Mouse (Mus musculus): Measurements from ENCODE around the gene Rps3. TPM values are rescaled to one million over a fixed set of nuclear protein-coding genes. Genes with fewer than 3 reads are reported as not detected.
A peak's percentile ranks its signal among the peaks of the same experiment; 100 is the strongest.

Gene Rps3
- polyA plus RNA-seq, 1 experiment from 2014 or later, result 405 TPM

- no peaks in the 10 kb centered on the region for H3K4me1 ChIP-seq (ENCODE audit: control insufficient read depth, insufficient read depth, low read length)
- WGBS, result 72% methylated on average over 5 of the region's 5 CpGs
- H3K27ac ChIP-seq (ENCODE audit: low read length), result no peak overlapping the region
- ATAC-seq, result no peak
- 0 out of 2 replicates have a peak overlapping the region, but pooled peaks have one; percentile 11 for H3K9ac ChIP-seq (ENCODE audit: low read depth, low read length)
- no peaks in the 10 kb centered on the region for H3K9me3 ChIP-seq (replicated peaks; ENCODE audit: control insufficient read depth, low read length, poor library complexity, severe bottlenecking)
- peaks cover 2% of the 10 kb centered on the region; the same call in 1 of the 2 replicates for H3K36me3 ChIP-seq (ENCODE audit: control insufficient read depth, insufficient read depth, low read length)
- H3K4me2 ChIP-seq (ENCODE audit: low read length), result no peak overlapping the region
- H3K4me3 ChIP-seq (ENCODE audit: low read depth, low read length), result no peak overlapping the region
- no peaks in the 10 kb centered on the region for H3K27me3 ChIP-seq (ENCODE audit: control insufficient read depth, insufficient read depth, low read depth, low read length)
These were observed 40.4 kb downstream of the Rps3 start for GRCm38 (mm10) chr7:99443164-99443563.

- no peak for ATAC-seq
- no peaks in the 10 kb centered on the region for H3K27me3 ChIP-seq (ENCODE audit: control insufficient read depth, insufficient read depth, low read depth, low read length)
- no peak overlapping the region for H3K27ac ChIP-seq (ENCODE audit: low read length)
- no peaks in the 10 kb centered on the region for H3K4me1 ChIP-seq (ENCODE audit: control insufficient read depth, insufficient read depth, low read length)
- WGBS, result 31% methylated on average over 6 of the region's 6 CpGs
- no peak overlapping the region for H3K9ac ChIP-seq (ENCODE audit: low read depth, low read length)
- peaks cover 2% of the 10 kb centered on the region; the same call in 1 of the 2 replicates for H3K36me3 ChIP-seq (ENCODE audit: control insufficient read depth, insufficient read depth, low read length)
- no peak overlapping the region for H3K4me3 ChIP-seq (ENCODE audit: low read depth, low read length)
- H3K4me2 ChIP-seq (ENCODE audit: low read length), result no peak overlapping the region
- no peaks in the 10 kb centered on the region for H3K9me3 ChIP-seq (replicated peaks; ENCODE audit: control insufficient read depth, low read length, poor library complexity, severe bottlenecking)
These were observed 41.9 kb downstream of the Rps3 start for GRCm38 (mm10) chr7:99441534-99442072.

GRCm38 (mm10) chr7:99438881-99439280, 44.7 kb downstream of the Rps3 start:
- Histone ChIP-seq H3K9me3 (replicated peaks; ENCODE audit: control insufficient read depth, low read length, poor library complexity, severe bottlenecking) (no peaks in the 10 kb centered on the region), H3K9ac (ENCODE audit: low read depth, low read length) (no peak overlapping the region), H3K4me3 (ENCODE audit: low read depth, low read length) (no peak overlapping the region), H3K27ac (ENCODE audit: low read length) (no peak overlapping the region), H3K27me3 (ENCODE audit: control insufficient read depth, insufficient read depth, low read depth, low read length) (no peaks in the 10 kb centered on the region), H3K4me1 (ENCODE audit: control insufficient read depth, insufficient read depth, low read length) (peaks cover 10% of the 10 kb centered on the region; the same call in 1 of the 2 replicates), H3K4me2 (ENCODE audit: low read length) (no peak overlapping the region), H3K36me3 (ENCODE audit: control insufficient read depth, insufficient read depth, low read length) (peaks cover 2% of the 10 kb centered on the region; the same call in 1 of the 2 replicates)
- WGBS, result 68% methylated on average over 10 of the region's 10 CpGs
- ATAC-seq, result no peak

- no peak overlapping the region for H3K4me2 ChIP-seq (ENCODE audit: low read length)
- H3K27me3 ChIP-seq (ENCODE audit: control insufficient read depth, insufficient read depth, low read depth, low read length), result no peaks in the 10 kb centered on the region
- WGBS, result 5% methylated on average over 4 of the region's 4 CpGs
- ATAC-seq, result no peak
- 0 out of 2 replicates have a peak, but pooled peaks cover 2% of the 10 kb centered on the region for H3K36me3 ChIP-seq (ENCODE audit: control insufficient read depth, insufficient read depth, low read length)
- no peaks in the 10 kb centered on the region for H3K9me3 ChIP-seq (replicated peaks; ENCODE audit: control insufficient read depth, low read length, poor library complexity, severe bottlenecking)
- no peak overlapping the region for H3K9ac ChIP-seq (ENCODE audit: low read depth, low read length)
- peaks cover 16% of the 10 kb centered on the region; the same call in 1 of the 2 replicates for H3K4me1 ChIP-seq (ENCODE audit: control insufficient read depth, insufficient read depth, low read length)
- no peak overlapping the region for H3K27ac ChIP-seq (ENCODE audit: low read length)
- H3K4me3 ChIP-seq (ENCODE audit: low read depth, low read length), result no peak overlapping the region
These were observed 47.0 kb downstream of the Rps3 start for GRCm38 (mm10) chr7:99436530-99436929.

GRCm38 (mm10) chr7:99434672-99435250, 48.8 kb downstream of the Rps3 start:
- WGBS, result 13% methylated on average over 12 of the region's 12 CpGs
- 0 out of 2 replicates have a peak, but pooled peaks have one; percentile 6 for ATAC-seq
- Histone ChIP-seq H3K4me2 (ENCODE audit: low read length) (no peak overlapping the region), H3K4me1 (ENCODE audit: control insufficient read depth, insufficient read depth, low read length) (peaks cover 18% of the 10 kb centered on the region; the same call in 1 of the 2 replicates), H3K4me3 (ENCODE audit: low read depth, low read length) (no peak overlapping the region), H3K27ac (ENCODE audit: low read length) (peak overlapping the region; percentile 39; the same call in 1 of the 2 replicates), H3K9me3 (replicated peaks; ENCODE audit: control insufficient read depth, low read length, poor library complexity, severe bottlenecking) (no peaks in the 10 kb centered on the region), H3K27me3 (ENCODE audit: control insufficient read depth, insufficient read depth, low read depth, low read length) (no peaks in the 10 kb centered on the region), H3K36me3 (ENCODE audit: control insufficient read depth, insufficient read depth, low read length) (no peaks in the 10 kb centered on the region), H3K9ac (ENCODE audit: low read depth, low read length) (0 out of 2 replicates have a peak overlapping the region, but pooled peaks have one; percentile 20)

GRCm38 (mm10) chr7:99432863-99433262, 50.7 kb downstream of the Rps3 start:
- no peak overlapping the region for H3K27ac ChIP-seq (ENCODE audit: low read length)
- no peak for ATAC-seq
- 89% methylated on average over 6 of the region's 6 CpGs for WGBS
- no peaks in the 10 kb centered on the region for H3K9me3 ChIP-seq (replicated peaks; ENCODE audit: control insufficient read depth, low read length, poor library complexity, severe bottlenecking)
- no peak overlapping the region for H3K4me3 ChIP-seq (ENCODE audit: low read depth, low read length)
- H3K36me3 ChIP-seq (ENCODE audit: control insufficient read depth, insufficient read depth, low read length), result no peaks in the 10 kb centered on the region
- no peak overlapping the region for H3K4me2 ChIP-seq (ENCODE audit: low read length)
- H3K27me3 ChIP-seq (ENCODE audit: control insufficient read depth, insufficient read depth, low read depth, low read length), result no peaks in the 10 kb centered on the region
- no peak overlapping the region; the same call in 1 of the 2 replicates for H3K9ac ChIP-seq (ENCODE audit: low read depth, low read length)
- peaks cover 25% of the 10 kb centered on the region; the same call in 1 of the 2 replicates for H3K4me1 ChIP-seq (ENCODE audit: control insufficient read depth, insufficient read depth, low read length)

GRCm38 (mm10) chr7:99432248-99432647, 51.3 kb downstream of the Rps3 start:
- H3K9ac ChIP-seq (ENCODE audit: low read depth, low read length), result peak overlapping the region; percentile 44; the same call in 1 of the 2 replicates
- no peaks in the 10 kb centered on the region for H3K9me3 ChIP-seq (replicated peaks; ENCODE audit: control insufficient read depth, low read length, poor library complexity, severe bottlenecking)
- ATAC-seq, result no peak

GRCm38 (mm10) chr7:99430246-99430645, 53.3 kb downstream of the Rps3 start:
- Histone ChIP-seq H3K27ac (ENCODE audit: low read length) (no peak overlapping the region; the same call in 1 of the 2 replicates), H3K36me3 (ENCODE audit: control insufficient read depth, insufficient read depth, low read length) (no peaks in the 10 kb centered on the region), H3K9ac (ENCODE audit: low read depth, low read length) (no peak overlapping the region), H3K4me2 (ENCODE audit: low read length) (no peak overlapping the region), H3K4me3 (ENCODE audit: low read depth, low read length) (no peak overlapping the region), H3K4me1 (ENCODE audit: control insufficient read depth, insufficient read depth, low read length) (peaks cover 25% of the 10 kb centered on the region; the same call in 1 of the 2 replicates), H3K27me3 (ENCODE audit: control insufficient read depth, insufficient read depth, low read depth, low read length) (no peaks in the 10 kb centered on the region), H3K9me3 (replicated peaks; ENCODE audit: control insufficient read depth, low read length, poor library complexity, severe bottlenecking) (no peaks in the 10 kb centered on the region)
- ATAC-seq, result no peak
- WGBS, result 75% methylated on average over 11 of the region's 11 CpGs

More at GRCm38 (mm10) chr7:99432248-99432647, 51.3 kb downstream of the Rps3 start:
- Histone ChIP-seq H3K27ac (ENCODE audit: low read length) (peak overlapping the region; percentile 61), H3K4me3 (ENCODE audit: low read depth, low read length) (no peak overlapping the region), H3K4me1 (ENCODE audit: control insufficient read depth, insufficient read depth, low read length) (peaks cover 25% of the 10 kb centered on the region; the same call in 1 of the 2 replicates), H3K4me2 (ENCODE audit: low read length) (no peak overlapping the region), H3K27me3 (ENCODE audit: control insufficient read depth, insufficient read depth, low read depth, low read length) (no peaks in the 10 kb centered on the region), H3K36me3 (ENCODE audit: control insufficient read depth, insufficient read depth, low read length) (no peaks in the 10 kb centered on the region)
- WGBS, result 46% methylated on average over 14 of the region's 14 CpGs

GRCm38 (mm10) chr7:99429786-99430185, 53.8 kb downstream of the Rps3 start:
- Histone ChIP-seq H3K27me3 (ENCODE audit: control insufficient read depth, insufficient read depth, low read depth, low read length) (no peaks in the 10 kb centered on the region), H3K4me2 (ENCODE audit: low read length) (no peak overlapping the region), H3K9ac (ENCODE audit: low read depth, low read length) (peak overlapping the region; percentile 16; the same call in 1 of the 2 replicates), H3K4me3 (ENCODE audit: low read depth, low read length) (no peak overlapping the region), H3K27ac (ENCODE audit: low read length) (peak overlapping the region; percentile 7), H3K9me3 (replicated peaks; ENCODE audit: control insufficient read depth, low read length, poor library complexity, severe bottlenecking) (no peaks in the 10 kb centered on the region), H3K36me3 (ENCODE audit: control insufficient read depth, insufficient read depth, low read length) (no peaks in the 10 kb centered on the region), H3K4me1 (ENCODE audit: control insufficient read depth, insufficient read depth, low read length) (peaks cover 26% of the 10 kb centered on the region)
- 30% methylated on average over 6 of the region's 6 CpGs for whole genome bisulfite sequencing
- ATAC-seq, result peak; percentile 27; the same call in 1 of the 2 replicates
